Comparison of ENCODE assay signal across 8 mouse cellular contexts in the genomic region with DNA sequence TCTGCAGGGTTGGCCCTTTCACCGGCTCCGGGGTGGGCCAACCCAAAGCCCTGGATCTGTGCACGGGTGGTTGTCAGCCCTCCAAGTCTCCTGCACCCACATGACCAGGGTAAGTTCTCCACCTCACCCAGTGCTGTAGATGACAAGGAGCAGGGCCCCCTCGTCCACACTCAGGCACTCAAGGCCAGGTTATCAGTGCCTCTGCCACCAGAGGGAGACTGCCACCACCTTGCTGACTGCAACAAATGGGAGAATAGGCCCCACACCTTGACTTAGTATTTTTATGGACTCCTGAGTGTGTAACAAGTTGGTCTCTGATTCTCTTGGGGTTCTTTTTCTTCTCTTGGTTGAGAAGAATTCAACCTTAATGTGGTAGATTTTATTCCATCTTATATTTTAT. TPM values are rescaled to one million over a fixed set of nuclear protein-coding genes. Genes with fewer than 3 reads are reported as not detected.
DNase-seq lines count a peak whose midpoint lies in the region; TF ChIP-seq lines count a peak whose summit lies in the region.
"Had no signal": no experiment of that assay in that cellular context is flagged by ENCODE, and none has a peak within 500 bp of the region (broad histone marks: within the 10 kb centered on the region; RNA-seq: fewer than 3 reads in every experiment).

No protein-coding gene starts in this region.

- H3K36me3 ChIP-seq in ES-E14 (ENCODE audit: control insufficient read depth, insufficient read depth, low read length, poor library complexity, severe bottlenecking), result no peaks in the 10 kb centered on the region
- H3K36me3 ChIP-seq in splenic B cell, adult 2 months (ENCODE audit: control insufficient read depth, insufficient read depth, low read length, poor library complexity, severe bottlenecking), result no peaks in the 10 kb centered on the region

- no peak overlapping the region for H3K9ac ChIP-seq in ES-E14 (ENCODE audit: insufficient read depth, low read depth, low read length, poor library complexity, severe bottlenecking)

- DNase-seq in layer of hippocampus, adult 2 months (ENCODE audit: low spot score in 2 of 2), result no peak
- no peak for DNase-seq in layer of hippocampus, adult 9-11 months
- peak; percentile 51 for DNase-seq in ES-E14 (ENCODE audit: low read depth, low spot score)
- DNase-seq in induced T-regulatory cell, adult 2 months (ENCODE audit: low read depth), result peak; percentile 53
- peak; percentile 41 for DNase-seq in splenic B cell, adult 2 months (ENCODE audit: low read depth, low spot score)
- no peak for DNase-seq in right cerebral cortex, postnatal 36 days (ENCODE audit: low spot score in 2 of 2)
- DNase-seq in embryo, embryonic 9.5 days (ENCODE audit: extremely low spot score), result no peak
- DNase-seq: gastrocnemius, postnatal 10 days had no signal

- H3K9me3 ChIP-seq in ES-E14 (ENCODE audit: control insufficient read depth, insufficient read depth, low read depth, low read length), result no peaks in the 10 kb centered on the region

- H3K27me3 ChIP-seq in splenic B cell, adult 2 months (ENCODE audit: control insufficient read depth, insufficient read depth, low read length, poor library complexity, severe bottlenecking), result no peaks in the 10 kb centered on the region

- in situ Hi-C loops in ES-E14 (cut with MboI; ENCODE audit: low sequenced_read_pairs in 2 of 2, unreplicated experiment in 2 of 2), result no loop called here

- peak; percentile 53 for TF ChIP-seq CTCF in layer of hippocampus, adult 2 months (conservative IDR thresholded peaks at IDR 0.05)

- no peak overlapping the region for H3K4me3 ChIP-seq in layer of hippocampus, adult 2 months
- H3K4me3 ChIP-seq in ES-E14 (ENCODE audit: insufficient read depth in 1 of 2, low read depth in 1 of 2, low read length in 2 of 2, poor library complexity in 1 of 2, severe bottlenecking in 1 of 2), result no peak overlapping the region

- peaks cover 0 to 4% of the 10 kb centered on the region in 2 experiments; a peak in 2 of 4 replicates for H3K4me1 ChIP-seq in ES-E14 (ENCODE audit: control insufficient read depth in 2 of 2, insufficient read depth in 2 of 2, low read length in 2 of 2, poor library complexity in 1 of 2)

- H3K27ac ChIP-seq in layer of hippocampus, adult 2 months, result no peak overlapping the region
- no peak overlapping the region for H3K27ac ChIP-seq in ES-E14 (ENCODE audit: insufficient read depth, low read depth, low read length, poor library complexity, severe bottlenecking)

TF ChIP-seq in ES-E14, 5 proteins besides CTCF, POLR2A, EP300 and RAD21:
- no peak for TF ChIP-seq MAFK (IDR thresholded peaks at IDR 0.05; ENCODE audit: insufficient read depth, low read depth, low read length)
- TF ChIP-seq HCFC1 (IDR thresholded peaks at IDR 0.05; ENCODE audit: borderline replicate concordance, insufficient read depth, low read length), result no peak
- TF ChIP-seq ZC3H11A (IDR thresholded peaks at IDR 0.05; ENCODE audit: borderline replicate concordance, low read depth, low read length), result no peak
- no peak for TF ChIP-seq CHD2 (IDR thresholded peaks at IDR 0.05; ENCODE audit: low read depth, low read length)
- no peak for TF ChIP-seq ZNF384 (IDR thresholded peaks at IDR 0.05; ENCODE audit: low read depth, low read length)

RNA-seq across cellular contexts. Expression of a gene that starts 2.4 kb away (rescaled TPM):
- under 1 TPM; 0.25 to 0.44 TPM for total RNA-seq in layer of hippocampus, adult 2 months (2021)
- total RNA-seq in ES-E14 (2012; rRNA removed), result 0.40 and 0.85 TPM in 2 replicates

RNA-seq across cellular contexts. Expression of a gene that starts 13.5 kb away (rescaled TPM):
- 100 to 1,000 TPM; 115 to 116 TPM for total RNA-seq in layer of hippocampus, adult 2 months (2021)
- total RNA-seq in ES-E14 (2012; rRNA removed), result 32.7 and 50.5 TPM in 2 replicates

Comparison
In these comparisons a context has a peak if more than half of its experiments do, and no peak if none do; other contexts are left out.
1. DNase-seq: peak in ES-E14 (single experiment), induced T-regulatory cell, adult 2 months (single experiment) and splenic B cell, adult 2 months (single experiment); none in layer of hippocampus, adult 2 months (0 of 2), layer of hippocampus, adult 9-11 months (single experiment), right cerebral cortex, postnatal 36 days (0 of 2) and embryo, embryonic 9.5 days (single experiment).